Mouse (Mus musculus) right cerebral cortex, adult 18-20 months (tissue): Measurements from ENCODE around the gene Tfdp1.
A peak's percentile ranks its signal among the peaks of the same experiment; 100 is the strongest.

Experiments used
- DNase-seq: peaks from one replicate; pipeline ENCODE4 v3.0.0; 2022; ENCODE audit warnings: mixed read lengths

The Tfdp1 gene

GRCm38 (mm10) chr8:13353155-13353833 lies 14.7 kb downstream of the Tfdp1 start:
- no peak for DNase-seq

GRCm38 (mm10) chr8:13353883-13354282 lies 15.3 kb downstream of the Tfdp1 start:
- DNase-seq = no peak

GRCm38 (mm10) chr8:13356221-13356620 lies 17.7 kb downstream of the Tfdp1 start:
- DNase-seq = no peak

- no peak for DNase-seq
These were observed 18.1 kb downstream of the Tfdp1 start for GRCm38 (mm10) chr8:13356681-13357080.

GRCm38 (mm10) chr8:13360213-13360612 lies 21.7 kb downstream of the Tfdp1 start:
- DNase-seq = no peak

- DNase-seq = no peak
These were observed 23.3 kb downstream of the Tfdp1 start for GRCm38 (mm10) chr8:13361865-13362264.

- no peak for DNase-seq
These were observed 34.7 kb downstream of the Tfdp1 start for GRCm38 (mm10) chr8:13373151-13373662.

- DNase-seq = no peak
These were observed 43.1 kb downstream of the Tfdp1 start for GRCm38 (mm10) chr8:13381630-13382029.

- DNase-seq = no peak
These were observed 44.0 kb downstream of the Tfdp1 start for GRCm38 (mm10) chr8:13382536-13382935.

- no peak for DNase-seq
These were observed 44.4 kb downstream of the Tfdp1 start for GRCm38 (mm10) chr8:13382999-13383398.

- no peak for DNase-seq
These were observed 47.8 kb downstream of the Tfdp1 start for GRCm38 (mm10) chr8:13386366-13386765.

- DNase-seq = no peak
These were observed 49.2 kb downstream of the Tfdp1 start for GRCm38 (mm10) chr8:13387728-13388127.

- no peak for DNase-seq
These were observed 50.2 kb downstream of the Tfdp1 start for GRCm38 (mm10) chr8:13388744-13389143.

GRCm38 (mm10) chr8:13393869-13394268 lies 55.3 kb downstream of the Tfdp1 start:
- no peak for DNase-seq

- no peak for DNase-seq
These were observed 58.2 kb downstream of the Tfdp1 start, which contains the start of gene Atp4b for GRCm38 (mm10) chr8:13396725-13397124. Gene Atp4b, minus strand, starts transcription at chr8:13396825.

- DNase-seq = no peak
These were observed 65.0 kb downstream of the Tfdp1 start for GRCm38 (mm10) chr8:13403517-13403916.

GRCm38 (mm10) chr8:13404666-13405131 lies 66.1 kb downstream of the Tfdp1 start, which contains the start of gene Grk1:
Gene Grk1, plus strand, starts transcription at chr8:13405081.
- DNase-seq = no peak

- no peak for DNase-seq
These were observed 67.5 kb downstream of the Tfdp1 start for GRCm38 (mm10) chr8:13406011-13406410.

- DNase-seq = peak; percentile 50
These were observed 73.0 kb downstream of the Tfdp1 start for GRCm38 (mm10) chr8:13411597-13411996.

GRCm38 (mm10) chr8:13412891-13413558 lies 74.5 kb downstream of the Tfdp1 start:
- peak; percentile 17 for DNase-seq

GRCm38 (mm10) chr8:13413823-13414390 lies 75.4 kb downstream of the Tfdp1 start:
- DNase-seq = no peak

GRCm38 (mm10) chr8:13415879-13416278 lies 77.3 kb downstream of the Tfdp1 start:
- DNase-seq = peak; percentile 60

- peak; percentile 23 for DNase-seq
These were observed 80.6 kb downstream of the Tfdp1 start for GRCm38 (mm10) chr8:13419111-13419639.
